Mouse (Mus musculus) MEL (cell line): ENCODE results near the gene Smarca1.

Experiments
- CTCF ChIP-seq, 3 experiments: IDR thresholded peaks in 2 of 3; conservative IDR thresholded peaks in 1 of 3; 2 replicates each; pipeline ENCODE4 v1.5.1; 2011 to 2012; ENCODE audit warnings: low read length in 3 of 3, low read depth in 2 of 3, mild to moderate bottlenecking in 2 of 3, improper control_type of control experiment in 1 of 3, inconsistent platforms in 1 of 3, mixed read lengths in 1 of 3, moderate library complexity in 1 of 3; ENCODE audit not compliant: control insufficient read depth in 1 of 3, insufficient read depth in 1 of 3, poor library complexity in 1 of 3, severe bottlenecking in 1 of 3
- JUND ChIP-seq: IDR thresholded peaks from 2 replicates; pipeline ENCODE4 v1.6.1; 2011; ENCODE audit warnings: low read depth, mild to moderate bottlenecking, improper control_type of control experiment, low read length
- MAX ChIP-seq: IDR thresholded peaks from 2 replicates; pipeline ENCODE4 v1.6.1; 2011; ENCODE audit warnings: low read length, improper control_type of control experiment
- POLR2A ChIP-seq, 2 experiments: IDR thresholded peaks; 2 replicates each; pipeline ENCODE4 v1.6.1; 2011 to 2012; ENCODE audit warnings: low read length in 2 of 2, mild to moderate bottlenecking in 2 of 2, control low read depth in 1 of 2, improper control_type of control experiment in 1 of 2, low read depth in 1 of 2, moderate library complexity in 1 of 2; ENCODE audit not compliant: control insufficient read depth in 1 of 2, insufficient read depth in 1 of 2, poor library complexity in 1 of 2
- SIN3A ChIP-seq: IDR thresholded peaks from 2 replicates; pipeline ENCODE4 v1.6.1; 2012; ENCODE audit warnings: low read length, improper control_type of control experiment, inconsistent platforms
- TAL1 ChIP-seq: IDR thresholded peaks from 2 replicates; pipeline ENCODE4 v1.6.1; 2012; ENCODE audit warnings: mild to moderate bottlenecking, inconsistent platforms, low read length, moderate library complexity, mixed read lengths
- USF2 ChIP-seq, 2 experiments: IDR thresholded peaks; 2 replicates each; pipeline ENCODE4 v1.6.1; 2011 to 2012; ENCODE audit warnings: improper control_type of control experiment in 2 of 2, low read length in 2 of 2, borderline replicate concordance in 1 of 2, inconsistent platforms in 1 of 2, low read depth in 1 of 2, mild to moderate bottlenecking in 1 of 2; ENCODE audit not compliant: insufficient read depth in 1 of 2

DNA sequence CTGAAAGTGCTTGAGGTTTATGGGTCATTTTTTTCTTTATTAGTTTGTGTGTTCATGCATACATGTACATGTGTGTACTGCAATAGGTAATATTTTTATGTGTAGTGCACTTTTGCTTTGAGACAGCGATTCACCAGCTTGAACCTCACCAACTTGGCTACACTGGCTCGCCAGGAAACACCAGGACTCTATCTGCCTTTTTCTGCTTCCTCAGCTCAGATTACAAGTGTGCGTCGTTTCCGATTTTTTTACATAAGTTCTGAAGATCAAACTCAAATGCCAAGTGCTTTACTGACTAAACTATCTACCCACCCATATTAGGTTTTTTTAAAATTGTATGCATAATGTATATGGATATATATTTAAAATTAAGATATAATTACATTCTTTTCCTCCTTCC, 27.8 kb upstream of the Smarca1 start:
- TF ChIP-seq CTCF (IDR thresholded peaks at IDR 0.05 in 2 of 3, conservative IDR thresholded peaks at IDR 0.05 in 1 of 3; ENCODE audit: control insufficient read depth in 1 of 3, insufficient read depth in 1 of 3, low read depth in 2 of 3, low read length in 3 of 3, poor library complexity in 1 of 3, severe bottlenecking in 1 of 3): no peak
- TF ChIP-seq POLR2A (IDR thresholded peaks at IDR 0.05; ENCODE audit: control insufficient read depth in 1 of 2, insufficient read depth in 1 of 2, low read depth in 1 of 2, low read length in 2 of 2, poor library complexity in 1 of 2): no peak
- TF ChIP-seq TAL1: no peak
- TF ChIP-seq JUND: no peak
- no peak for TF ChIP-seq MAX
- TF ChIP-seq SIN3A: no peak
- TF ChIP-seq USF2 (IDR thresholded peaks at IDR 0.05; ENCODE audit: borderline replicate concordance in 1 of 2, insufficient read depth in 1 of 2, low read depth in 1 of 2, low read length in 2 of 2): no peak
